Mouse (Mus musculus) spleen, postnatal 14 days (tissue): Measurements from ENCODE around the gene Hes2.

ENCODE experiments used
- DNase-seq, 2 experiments: peaks; one replicate each; pipeline ENCODE4 v3.0.0; 2021 to 2022; ENCODE audit warnings: low spot score in 2 of 2

Hes2 gene

GRCm38 (mm10) chr4:152185510-152186204, 27.0 kb downstream of the Hes2 start:
- DNase-seq: no peak

DNA sequence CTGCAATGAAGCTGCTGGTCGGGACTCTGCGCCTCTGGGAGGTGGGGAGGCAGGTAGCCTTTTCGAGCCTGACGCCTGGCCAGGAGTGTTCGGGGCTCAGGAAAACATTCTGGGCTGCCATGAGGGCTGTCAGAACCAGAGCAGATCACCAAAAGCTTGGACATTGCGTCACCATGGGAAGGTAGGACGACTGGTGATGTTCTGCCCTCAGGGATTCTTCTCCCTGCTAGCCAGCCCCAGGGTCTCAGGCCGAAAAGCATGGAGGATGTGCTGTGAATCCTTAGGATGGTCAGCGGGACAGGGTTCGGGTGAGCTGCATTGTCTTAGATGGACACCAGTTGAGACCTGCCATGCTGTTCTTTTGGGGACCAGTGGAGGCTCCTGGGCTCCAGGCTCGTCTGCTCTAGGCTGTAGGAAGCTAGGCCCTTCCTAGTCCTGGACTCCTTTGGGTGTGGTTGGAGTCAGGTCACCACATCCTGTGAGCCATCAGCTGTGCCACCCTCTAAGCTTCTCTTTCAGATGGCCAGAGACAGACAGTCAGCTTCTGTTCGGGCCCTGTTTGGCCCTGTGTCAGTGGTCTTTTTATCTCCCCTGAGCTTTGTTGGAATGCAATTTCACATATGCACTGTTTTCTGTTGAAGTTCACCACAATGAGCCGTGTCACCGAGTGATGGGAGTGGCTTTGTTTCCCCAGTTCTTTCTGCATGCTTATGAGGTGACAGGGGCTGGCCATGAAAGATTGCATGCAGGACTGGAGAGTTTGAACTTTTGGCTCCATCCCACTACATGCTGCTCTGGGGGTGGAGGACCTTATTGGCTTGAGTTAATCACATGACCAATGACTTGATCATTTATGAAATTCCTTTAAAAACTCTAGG, 27.8 kb downstream of the Hes2 start:
- no peak for DNase-seq

GRCm38 (mm10) chr4:152187142-152187541, 28.5 kb downstream of the Hes2 start:
- DNase-seq: no peak

- DNase-seq: no peak
These were observed 30.0 kb downstream of the Hes2 start for GRCm38 (mm10) chr4:152188651-152189050.

DNA sequence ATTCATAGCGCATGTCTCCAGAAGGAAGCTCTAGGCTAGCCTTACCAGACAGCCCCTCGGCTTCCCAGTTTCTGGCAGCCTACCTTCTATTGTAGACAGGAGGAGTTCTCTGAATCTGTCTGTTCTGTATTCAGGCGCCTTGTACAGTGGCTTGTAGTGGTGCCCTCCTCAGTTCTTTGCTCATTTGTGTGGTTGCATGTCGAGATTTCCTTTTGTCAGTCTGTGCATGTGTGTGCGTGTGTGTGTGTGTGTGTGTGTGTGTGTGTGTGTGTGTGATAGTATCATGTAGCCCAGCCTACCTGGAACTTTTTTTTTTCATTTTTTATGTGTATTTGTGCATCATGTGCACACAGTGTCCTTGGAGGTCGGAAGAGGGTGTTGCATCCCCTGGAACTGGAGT, 30.4 kb downstream of the Hes2 start:
- no peak for DNase-seq

GRCm38 (mm10) chr4:152189691-152190090, 31.0 kb downstream of the Hes2 start:
- DNase-seq: no peak

GRCm38 (mm10) chr4:152190096-152190653, 31.5 kb downstream of the Hes2 start:
- no peak for DNase-seq

DNA sequence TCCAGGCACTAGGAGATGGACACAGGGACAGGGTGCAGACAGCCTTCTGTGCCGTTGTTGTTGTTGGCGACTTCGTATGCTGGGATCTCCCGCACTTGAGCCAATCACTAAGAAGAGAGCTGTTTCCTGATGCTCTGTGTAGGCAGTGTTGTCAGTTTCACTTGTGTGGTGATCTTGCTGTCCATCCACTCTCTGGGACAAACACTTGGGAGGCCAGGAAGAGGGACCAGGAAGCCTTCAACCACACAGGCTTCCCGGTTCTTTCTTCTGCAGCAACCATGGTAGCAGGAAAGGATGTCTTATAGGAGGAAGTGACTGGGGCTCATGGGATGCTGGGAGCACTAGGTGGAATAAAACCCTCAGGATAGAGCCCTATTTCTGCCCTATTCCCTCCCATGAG, 32.0 kb downstream of the Hes2 start:
- no peak for DNase-seq

DNA sequence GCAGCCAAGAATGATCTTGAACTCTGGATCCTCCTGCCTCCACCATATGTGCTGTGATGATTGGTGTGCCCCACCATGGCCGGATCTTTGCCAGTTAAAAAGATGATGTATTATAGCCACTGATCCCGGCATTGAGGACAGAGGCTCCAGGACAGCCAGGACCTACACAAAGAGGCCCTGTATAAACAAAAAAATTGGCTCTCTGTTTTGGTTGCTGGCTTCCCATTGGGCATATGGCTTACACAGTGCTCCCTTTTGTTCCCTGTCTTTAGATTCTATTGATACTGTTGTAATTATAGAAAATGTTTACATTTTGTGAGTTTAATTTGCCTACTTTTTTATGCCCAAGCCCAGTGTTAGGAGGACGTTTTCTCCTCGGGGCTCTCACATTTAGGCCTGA, 33.9 kb downstream of the Hes2 start:
- no peak for DNase-seq

GRCm38 (mm10) chr4:152194476-152195175, 36.0 kb downstream of the Hes2 start:
- DNase-seq: no peak

- DNase-seq: no peak
These were observed 37.6 kb downstream of the Hes2 start for GRCm38 (mm10) chr4:152196276-152196675.

GRCm38 (mm10) chr4:152197545-152197944, 38.9 kb downstream of the Hes2 start:
- DNase-seq: no peak

DNA sequence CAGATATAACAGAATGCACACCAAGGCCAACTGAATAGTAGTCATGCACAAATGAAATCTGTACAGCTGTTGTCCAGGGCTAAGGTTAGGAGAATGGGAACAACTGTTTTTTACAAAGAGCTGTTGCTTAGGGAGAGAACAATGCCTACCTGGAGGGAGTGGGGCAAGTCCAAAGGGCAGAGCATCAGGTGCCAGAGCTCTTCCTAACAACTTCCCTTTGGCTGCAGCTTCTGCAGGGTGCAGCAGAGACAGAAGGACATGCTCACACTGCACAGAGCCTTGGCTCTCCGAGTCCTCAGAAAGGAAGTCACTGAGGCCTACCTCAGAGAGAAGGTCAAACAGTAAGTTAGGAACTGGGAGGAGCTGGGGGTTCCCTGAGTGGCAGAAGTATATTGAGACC, 41.0 kb downstream of the Hes2 start:
- no peak for DNase-seq

DNA sequence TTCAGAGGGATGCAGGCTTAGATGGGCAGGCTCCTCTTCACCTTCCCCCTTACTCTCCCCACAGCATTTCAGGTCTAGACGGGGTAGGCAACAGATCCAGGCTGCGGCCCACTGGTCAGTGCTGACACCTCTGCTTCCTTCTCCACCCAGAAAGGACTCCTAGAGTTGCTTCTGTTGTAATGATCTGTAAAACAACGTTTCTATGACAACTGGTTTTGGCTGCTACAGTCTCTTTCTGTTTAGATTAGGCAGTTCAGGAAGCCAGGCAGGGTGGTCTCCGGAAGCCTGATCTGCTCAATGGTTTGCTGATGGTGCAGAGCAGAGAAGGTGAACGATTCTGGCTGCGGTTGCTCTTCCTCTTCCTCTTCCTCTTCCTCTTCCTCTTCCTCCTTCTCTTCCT, 42.8 kb downstream of the Hes2 start:
- DNase-seq: no peak

- no peak for DNase-seq
These were observed 43.8 kb downstream of the Hes2 start for GRCm38 (mm10) chr4:152202418-152202817.

DNA sequence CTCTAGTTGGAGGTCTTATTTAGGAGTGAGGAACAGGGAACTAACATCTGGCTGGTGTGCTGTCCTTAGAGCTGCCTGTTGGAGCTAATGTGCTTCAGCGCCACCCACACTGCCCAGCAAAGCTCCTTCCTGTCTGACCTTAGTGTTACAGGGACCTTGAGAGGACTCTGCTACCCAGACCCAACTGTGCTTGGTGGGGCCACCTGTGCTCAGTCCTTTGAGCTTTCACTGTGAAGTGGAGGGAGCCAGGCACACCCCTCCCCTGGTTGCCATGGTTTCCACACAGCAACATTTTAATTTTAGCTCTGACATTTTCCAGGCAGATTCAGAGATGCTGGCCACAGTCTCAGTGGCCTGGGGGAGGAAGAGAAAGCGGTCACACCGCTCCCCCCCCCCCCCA, 44.2 kb downstream of the Hes2 start:
- DNase-seq: no peak

DNA sequence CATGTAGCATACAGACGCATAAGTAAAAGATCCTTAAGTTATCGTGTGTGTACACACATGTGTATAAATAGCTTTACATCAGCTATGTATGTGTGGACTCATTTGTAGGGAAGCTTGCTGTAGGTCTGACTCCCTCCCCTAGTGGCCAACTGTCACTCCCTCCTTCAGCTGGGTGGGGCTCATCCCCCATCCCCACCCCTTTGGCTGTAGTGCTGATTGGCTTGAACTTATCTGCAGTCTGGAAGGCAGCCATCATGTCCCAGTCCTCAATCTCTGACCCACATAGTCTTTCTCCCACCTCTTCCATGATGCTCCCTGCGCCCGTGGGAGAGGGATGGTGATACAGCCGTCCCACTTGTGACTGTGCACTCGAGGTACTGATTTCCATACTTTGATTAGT, 46.0 kb downstream of the Hes2 start:
- no peak for DNase-seq

DNA sequence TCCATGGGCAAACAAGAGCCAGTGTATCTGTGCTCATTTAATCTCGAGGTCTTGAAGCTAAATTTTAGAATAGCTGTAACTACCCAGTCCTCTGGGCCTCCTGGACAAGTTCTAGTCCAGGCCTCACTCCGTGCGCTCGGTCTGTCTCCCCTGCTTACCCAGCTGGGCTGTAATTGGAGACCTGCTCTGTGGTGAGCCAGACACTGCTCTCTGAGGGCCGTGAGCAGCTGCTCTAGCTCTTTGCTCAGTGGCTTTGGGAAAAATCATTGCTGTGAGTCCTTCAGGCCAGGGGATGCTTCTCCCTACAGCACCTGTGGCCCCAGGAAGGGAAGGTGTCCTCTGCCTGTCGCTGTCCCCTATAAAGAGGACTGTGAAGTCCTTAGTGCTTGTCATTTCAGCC, 47.5 kb downstream of the Hes2 start:
- DNase-seq: no peak

- no peak for DNase-seq
These were observed 51.0 kb downstream of the Hes2 start for GRCm38 (mm10) chr4:152209623-152210022.
